Mouse (Mus musculus) v-Abl transformed pro-B cells (cell line): ENCODE measurements at regions not wholly inside any gene's neighbourhood (a gene's known extent, or its start where the extent isn't known, plus 50 kb on each side); places are given as distances from the start of the nearest gene placed in this dataset.

Experiments used
- in situ Hi-C, 2 experiments: fragments of 400-800 bp; cut with MboI; formaldehyde crosslinking; loops; one replicate each; pipeline ENCODE4 v1.15.1; 2025; ENCODE audit not compliant: unreplicated experiment in 2 of 2

- in situ Hi-C loops, result loop anchor here in 1 of 2 experiments (25.0 kb wide), 2 partner anchors 125 to 175 kb away; no protein-coding TSS in a partner anchor
Measured at GRCm38 (mm10) chrY:2261876-2262275, 91.7 kb upstream of the Zfy2 start.
